Mouse (Mus musculus): Measurements from ENCODE around the gene Mief2.

The Mief2 gene

GRCm38 (mm10) chr11:60728260-60728761 lies at the start of gene Mief2:
TSS of gene Mief2 (plus strand) at chr11:60728398.
- DNase-seq (ENCODE audit: low spot score): peak; percentile 79

GRCm38 (mm10) chr11:60696165-60696564 lies 32.0 kb upstream of the Mief2 start:
- DNase-seq (ENCODE audit: low spot score): no peak

- no peak for DNase-seq (ENCODE audit: low spot score)
Observed at GRCm38 (mm10) chr11:60697561-60697960, 30.6 kb upstream of the Mief2 start.

- DNase-seq (ENCODE audit: low spot score): peak; percentile 56
Observed at GRCm38 (mm10) chr11:60698806-60699523, 29.2 kb upstream of the Mief2 start.

- peak; percentile 68 for DNase-seq (ENCODE audit: low spot score)
Observed at GRCm38 (mm10) chr11:60699524-60700075, 28.6 kb upstream of the Mief2 start, which contains the start of gene Llgl1. TSS of gene Llgl1 (plus strand) at chr11:60699723.

- no peak for DNase-seq (ENCODE audit: low spot score)
Observed at GRCm38 (mm10) chr11:60700320-60701185, 27.6 kb upstream of the Mief2 start.

- DNase-seq (ENCODE audit: low spot score): no peak
Observed at GRCm38 (mm10) chr11:60701611-60702010, 26.6 kb upstream of the Mief2 start.

GRCm38 (mm10) chr11:60703131-60703530 lies 25.1 kb upstream of the Mief2 start:
- DNase-seq (ENCODE audit: low spot score): no peak

GRCm38 (mm10) chr11:60704023-60704880 lies 23.9 kb upstream of the Mief2 start:
- DNase-seq (ENCODE audit: low spot score): no peak

GRCm38 (mm10) chr11:60705255-60705654 lies 22.9 kb upstream of the Mief2 start:
- no peak for DNase-seq (ENCODE audit: low spot score)

- no peak for DNase-seq (ENCODE audit: low spot score)
Observed at GRCm38 (mm10) chr11:60706076-60706475, 22.1 kb upstream of the Mief2 start.

GRCm38 (mm10) chr11:60706696-60707480 lies 21.3 kb upstream of the Mief2 start:
- no peak for DNase-seq (ENCODE audit: low spot score)

GRCm38 (mm10) chr11:60707672-60708071 lies 20.5 kb upstream of the Mief2 start:
- DNase-seq (ENCODE audit: low spot score): peak; percentile 41

GRCm38 (mm10) chr11:60708631-60709030 lies 19.6 kb upstream of the Mief2 start:
- DNase-seq (ENCODE audit: low spot score): no peak

- no peak for DNase-seq (ENCODE audit: low spot score)
Observed at GRCm38 (mm10) chr11:60709481-60710465, 18.4 kb upstream of the Mief2 start.

GRCm38 (mm10) chr11:60711218-60711617 lies 17.0 kb upstream of the Mief2 start:
- DNase-seq (ENCODE audit: low spot score): no peak

GRCm38 (mm10) chr11:60712040-60712439 lies 16.2 kb upstream of the Mief2 start:
- no peak for DNase-seq (ENCODE audit: low spot score)

GRCm38 (mm10) chr11:60712639-60713255 lies 15.5 kb upstream of the Mief2 start:
- DNase-seq (ENCODE audit: low spot score): no peak

- no peak for DNase-seq (ENCODE audit: low spot score)
Observed at GRCm38 (mm10) chr11:60715833-60716232, 12.4 kb upstream of the Mief2 start.

Measured in ovary, postnatal 10 days (tissue).